23 mouse cellular contexts compared by ENCODE assay signal in genomic region chr17:31949076-31949475, GRCm38 (mm10).
"Had no signal": no experiment of that assay in that cellular context is flagged by ENCODE, and none has a peak within 500 bp of the region (broad histone marks: within the 10 kb centered on the region; RNA-seq: fewer than 3 reads in every experiment).

No protein-coding gene starts in this region.

- H3K4me3 ChIP-seq: layer of hippocampus, adult 2 months; limb, embryonic 10.5 days; limb, embryonic 13.5 days; liver, embryonic 12.5 days; liver, embryonic 15.5 days; lung, embryonic 15.5 days; megakaryocyte, embryonic 14.5 days; neural tube, embryonic 12.5 days; neural tube, embryonic 15.5 days had no signal

- H3K4me2 ChIP-seq: limb, embryonic 13.5 days; liver, embryonic 12.5 days; liver, embryonic 15.5 days; lung, embryonic 15.5 days; midbrain, embryonic 11.5 days; neural tube, embryonic 12.5 days; neural tube, embryonic 15.5 days had no signal

- H3K27me3 ChIP-seq: limb, embryonic 13.5 days; liver, embryonic 12.5 days; liver, embryonic 15.5 days; lung, embryonic 15.5 days; neural tube, embryonic 12.5 days; neural tube, embryonic 15.5 days had no signal

- H3K4me1 ChIP-seq: liver, embryonic 12.5 days; liver, embryonic 15.5 days; neural tube, embryonic 12.5 days; neural tube, embryonic 15.5 days had no signal

- H3K36me3 ChIP-seq: limb, embryonic 10.5 days; limb, embryonic 13.5 days; liver, embryonic 12.5 days; liver, embryonic 15.5 days; lung, embryonic 15.5 days; neural tube, embryonic 12.5 days; neural tube, embryonic 15.5 days had no signal

- DNase-seq: kidney, adult 11 months; kidney, adult 9 months; kidney, postnatal 25 days; layer of hippocampus, adult 9-11 months; liver; lung, adult 18-20 months; lung, postnatal 10 days; lung, postnatal 36 days; midbrain, embryonic 14.5 days; right cerebral cortex, adult 18-20 months; right cerebral cortex, postnatal 25 days; spleen, adult 18-20 months; thymus, postnatal 25 days had no signal

- H3K9ac ChIP-seq: limb, embryonic 13.5 days; liver, embryonic 12.5 days; liver, embryonic 15.5 days; lung, embryonic 15.5 days; neural tube, embryonic 12.5 days; neural tube, embryonic 15.5 days had no signal

- ATAC-seq: liver, embryonic 12.5 days had no signal

- H3K9me3 ChIP-seq: limb, embryonic 10.5 days; limb, embryonic 13.5 days; liver, embryonic 12.5 days; liver, embryonic 15.5 days; lung, embryonic 15.5 days; megakaryocyte, embryonic 14.5 days; neural tube, embryonic 12.5 days; neural tube, embryonic 15.5 days had no signal

- H3K27ac ChIP-seq: layer of hippocampus, adult 2 months; limb, embryonic 10.5 days; limb, embryonic 13.5 days; liver, embryonic 12.5 days; liver, embryonic 15.5 days; lung, embryonic 15.5 days; neural tube, embryonic 12.5 days; neural tube, embryonic 15.5 days had no signal
